Mouse (Mus musculus) ovary, postnatal 14 days (tissue): ENCODE data around the gene Atp6ap1.

ENCODE experiments used
- DNase-seq: peaks from one replicate; pipeline ENCODE4 v3.0.0; 2022; ENCODE audit warnings: low spot score

Atp6ap1 gene

GRCm38 (mm10) chrX:74296538-74297448 lies at the start of gene Atp6ap1:
TSS of gene Atp6ap1 (plus strand) at chrX:74297097.
- DNase-seq, result peak; percentile 78

- DNase-seq, result peak; percentile 38
These were observed 48.2 kb upstream of the Atp6ap1 start for GRCm38 (mm10) chrX:74248651-74249050.

- DNase-seq, result peak; percentile 46
These were observed 47.3 kb upstream of the Atp6ap1 start, which contains the start of gene Flna for GRCm38 (mm10) chrX:74249615-74250014. TSS of gene Flna (minus strand) at chrX:74249820.

DNA sequence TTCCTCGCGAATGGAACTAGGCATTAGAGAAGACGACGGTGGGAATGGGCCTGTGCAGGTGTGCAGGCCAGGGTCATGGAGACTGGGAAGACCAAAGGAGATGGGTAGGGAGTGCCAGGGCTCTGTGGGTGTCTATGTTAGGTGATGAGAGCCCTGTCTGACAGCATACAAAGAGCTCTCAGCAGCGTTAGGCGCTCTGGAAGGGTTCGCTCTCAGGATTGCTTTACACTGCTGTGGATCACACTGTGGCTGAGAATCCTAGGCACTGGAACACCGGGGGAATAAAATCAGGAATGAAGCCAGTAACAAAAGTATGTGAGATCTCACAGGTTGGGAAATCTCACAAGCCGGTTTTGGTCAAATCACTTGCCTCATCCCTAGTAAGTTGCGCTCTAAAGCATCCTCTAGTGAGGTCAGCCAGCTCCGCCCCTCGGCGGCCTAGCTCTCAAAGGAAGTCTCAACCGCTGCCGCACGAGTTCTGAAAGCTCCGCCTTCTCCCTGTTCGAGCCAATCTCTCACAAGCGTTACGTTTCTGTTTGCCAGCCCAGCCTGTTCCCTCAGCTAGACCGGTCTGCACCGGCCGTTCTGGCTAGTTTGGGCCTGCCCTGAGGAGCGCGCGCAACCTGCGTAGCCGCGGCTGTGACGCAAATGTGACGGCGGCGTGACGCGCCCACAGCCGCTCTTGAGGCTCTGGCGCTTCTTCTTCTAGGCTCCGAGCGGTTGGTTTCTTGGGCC lies 42.6 kb upstream of the Atp6ap1 start, which contains the start of gene Emd:
Gene Emd, plus strand, starts transcription at position 535 of the 735 bp plus-strand sequence.
- DNase-seq, result peak; percentile 74

DNA sequence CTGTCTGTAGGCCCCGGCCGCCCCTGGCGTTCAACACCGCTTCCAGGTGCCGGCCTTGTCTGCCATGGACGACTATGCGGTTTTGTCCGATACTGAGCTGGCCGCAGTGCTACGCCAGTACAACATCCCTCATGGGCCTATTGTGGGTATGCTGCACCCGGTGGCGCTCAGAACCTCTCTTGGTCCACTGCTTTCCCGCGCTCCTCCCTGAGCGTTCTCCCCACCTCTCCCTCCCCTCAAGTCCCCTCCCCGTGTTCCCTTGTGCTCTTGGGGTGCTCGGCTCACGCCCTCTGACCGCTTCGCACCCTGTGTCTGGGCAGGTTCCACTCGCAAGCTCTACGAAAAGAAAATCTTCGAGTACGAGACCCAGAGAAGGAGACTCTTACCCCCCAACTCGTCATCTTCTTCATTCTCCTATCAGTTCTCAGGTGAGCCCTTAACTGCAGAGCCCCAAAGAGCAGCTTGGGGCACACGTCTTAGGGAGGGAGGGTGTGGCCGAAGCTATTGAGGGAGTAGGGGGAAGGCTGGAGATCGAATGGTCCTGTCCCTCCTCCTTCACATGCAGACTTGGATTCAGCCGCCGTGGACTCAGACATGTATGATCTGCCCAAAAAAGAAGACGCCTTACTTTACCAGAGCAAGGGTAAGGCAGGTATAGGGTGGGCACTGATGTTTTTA lies 41.9 kb upstream of the Atp6ap1 start:
- no peak for DNase-seq

DNA sequence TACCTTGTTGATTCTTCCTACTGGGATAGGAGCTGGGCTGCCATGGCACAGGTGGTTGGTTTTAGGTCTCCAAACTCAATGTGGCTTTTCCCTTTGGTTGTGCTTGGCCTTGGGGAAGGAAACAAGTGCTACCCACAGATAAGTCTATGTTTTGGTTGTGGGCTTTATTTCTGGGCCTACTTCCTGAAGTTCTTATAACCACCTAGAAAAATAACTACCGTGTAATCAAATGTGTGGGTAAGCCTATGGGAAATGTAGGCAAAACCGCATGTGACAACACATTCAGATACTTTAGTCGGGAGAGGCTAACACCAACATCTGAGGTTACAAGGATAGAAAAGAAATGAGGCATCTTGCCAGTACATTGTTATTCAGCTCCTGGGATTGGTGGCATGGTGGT lies 39.2 kb upstream of the Atp6ap1 start:
- no peak for DNase-seq

GRCm38 (mm10) chrX:74269736-74270061 lies 27.2 kb upstream of the Atp6ap1 start:
- DNase-seq, result no peak

DNA sequence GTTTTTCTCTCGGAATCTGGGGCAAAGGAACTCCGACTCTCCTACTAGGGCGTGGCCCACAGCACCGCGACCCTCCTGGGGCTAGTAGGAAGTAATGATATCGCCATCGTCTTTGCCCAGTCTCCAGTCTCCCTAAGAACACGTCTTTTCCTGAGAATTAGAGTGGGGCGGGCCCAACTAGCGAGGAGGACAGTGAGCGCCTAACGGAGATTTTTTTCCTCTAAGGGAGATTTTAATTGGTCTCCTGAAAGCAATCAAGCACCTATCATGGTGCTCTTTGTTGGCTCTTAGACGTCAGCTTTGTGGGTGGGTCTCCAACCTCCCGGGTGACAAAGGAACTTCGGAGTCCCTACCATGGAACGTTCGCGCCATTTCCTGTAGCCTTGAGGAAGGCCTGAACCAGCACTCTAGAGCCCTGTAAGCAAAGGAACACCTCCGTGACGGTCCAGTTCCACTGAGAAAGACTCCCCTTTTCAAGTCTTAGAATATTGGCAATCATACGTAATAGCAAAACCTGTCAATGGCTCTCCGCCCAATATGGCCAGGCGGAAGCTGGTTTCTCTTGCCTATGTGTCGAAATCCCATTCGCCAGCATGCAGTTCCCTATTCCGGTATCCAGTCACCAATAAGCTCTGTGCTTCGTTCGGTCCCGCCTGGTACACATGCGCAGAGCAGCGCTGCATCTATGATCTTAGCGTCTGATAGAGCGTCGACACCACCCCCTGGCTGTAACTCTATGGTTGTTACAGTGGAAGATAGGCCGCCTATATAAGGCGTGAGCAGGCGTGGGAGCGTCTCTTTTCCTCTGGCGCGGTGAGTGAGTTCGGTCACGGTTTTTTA lies 26.6 kb upstream of the Atp6ap1 start, which contains the start of gene Rpl10:
Gene Rpl10, plus strand, starts transcription at position 751 of the 840 bp plus-strand sequence.
- peak; percentile 73 for DNase-seq

- no peak for DNase-seq
These were observed 25.9 kb upstream of the Atp6ap1 start for GRCm38 (mm10) chrX:74270902-74271551.

- no peak for DNase-seq
These were observed 23.2 kb upstream of the Atp6ap1 start for GRCm38 (mm10) chrX:74273422-74274322.

GRCm38 (mm10) chrX:74277916-74278315 lies 19.0 kb upstream of the Atp6ap1 start:
- no peak for DNase-seq

- no peak for DNase-seq
These were observed 15.7 kb upstream of the Atp6ap1 start for GRCm38 (mm10) chrX:74281041-74281731.

DNA sequence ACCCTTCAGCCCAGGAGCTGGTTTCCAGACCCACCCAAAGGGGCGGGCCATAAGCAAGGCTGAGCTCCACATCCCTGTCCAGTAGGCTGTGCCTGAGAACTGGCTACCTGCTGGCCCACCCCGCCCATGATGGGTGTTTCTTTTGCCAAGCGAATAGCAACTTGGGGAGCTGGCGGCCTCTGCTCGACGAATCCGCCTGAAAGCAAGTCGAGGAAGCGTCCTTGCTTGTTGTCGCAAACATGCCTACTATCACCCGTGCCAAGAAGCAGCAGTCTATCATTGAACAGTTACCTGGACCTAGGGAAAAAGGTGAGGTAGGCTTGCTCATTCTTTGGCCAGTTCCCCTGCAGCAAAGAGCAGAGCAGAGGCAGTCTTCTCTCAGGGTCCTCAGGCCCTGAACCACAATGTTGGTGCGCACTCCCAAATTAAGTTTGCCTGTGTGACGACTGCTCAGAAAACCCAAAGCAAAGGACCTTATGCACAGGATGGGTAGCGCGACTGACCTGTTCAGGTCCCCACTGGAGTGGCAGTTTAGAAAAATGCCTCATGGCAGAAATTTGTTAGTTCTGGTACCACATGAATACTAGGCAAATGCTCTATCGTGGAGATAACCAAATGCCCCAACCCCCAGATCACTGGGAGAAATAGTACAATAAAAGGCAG lies 15.0 kb upstream of the Atp6ap1 start, which contains the start of the genes Taz and Dnase1l1:
Gene Taz, plus strand, starts transcription at position 181 of the 663 bp plus-strand sequence.
Gene Dnase1l1, minus strand, starts transcription at position 606 of the 663 bp plus-strand sequence.
- no peak for DNase-seq

DNA sequence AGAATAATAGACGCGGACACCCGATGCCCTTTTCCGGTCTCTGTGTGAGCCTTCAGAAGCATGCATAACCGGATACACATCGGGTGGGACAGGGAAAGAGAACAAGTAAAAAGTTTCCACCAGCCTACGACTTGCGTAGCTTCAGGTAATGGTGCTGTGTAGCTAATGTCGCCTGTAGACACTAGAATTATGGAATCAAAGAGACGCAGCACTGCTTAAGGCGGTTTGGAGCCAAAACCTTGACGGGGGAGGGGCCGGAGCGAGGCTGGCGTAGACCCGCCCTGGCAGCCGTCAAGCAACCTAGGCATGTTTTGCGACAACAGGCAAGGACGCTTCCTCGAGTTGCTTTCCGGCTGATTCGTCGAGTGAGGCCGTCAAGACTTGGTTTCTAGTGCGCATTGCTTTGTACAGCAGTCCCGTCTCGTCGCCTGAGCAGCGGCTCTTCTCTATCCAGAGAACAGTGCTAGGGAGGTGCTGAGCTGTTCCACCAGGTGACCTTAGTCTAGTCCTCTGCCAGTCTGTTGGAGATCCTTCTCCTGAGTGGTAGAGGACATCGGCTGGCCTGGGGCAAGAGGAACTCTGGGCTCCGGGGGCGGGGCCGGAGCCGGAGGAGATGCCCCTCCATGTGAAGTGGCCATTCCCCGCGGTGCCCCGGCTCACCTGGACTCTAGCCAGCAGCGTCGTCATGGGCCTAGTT lies 14.4 kb upstream of the Atp6ap1 start:
- DNase-seq, result peak; percentile 62

DNA sequence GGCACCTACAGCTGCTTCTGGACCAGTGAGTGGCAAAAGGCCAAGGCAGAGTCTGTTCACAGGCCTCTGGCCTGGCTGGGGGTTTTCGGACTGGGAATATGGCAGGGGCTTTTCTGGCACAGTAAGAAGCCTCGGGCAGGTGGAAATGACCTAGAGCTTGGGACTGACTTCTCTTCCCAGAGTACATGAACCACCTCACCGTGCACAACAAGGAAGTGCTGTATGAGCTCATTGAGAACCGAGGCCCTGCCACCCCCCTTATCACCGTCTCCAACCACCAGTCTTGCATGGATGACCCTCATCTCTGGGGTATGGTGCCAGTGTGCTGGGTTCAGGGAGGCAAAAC lies 13.8 kb upstream of the Atp6ap1 start:
- no peak for DNase-seq

DNA sequence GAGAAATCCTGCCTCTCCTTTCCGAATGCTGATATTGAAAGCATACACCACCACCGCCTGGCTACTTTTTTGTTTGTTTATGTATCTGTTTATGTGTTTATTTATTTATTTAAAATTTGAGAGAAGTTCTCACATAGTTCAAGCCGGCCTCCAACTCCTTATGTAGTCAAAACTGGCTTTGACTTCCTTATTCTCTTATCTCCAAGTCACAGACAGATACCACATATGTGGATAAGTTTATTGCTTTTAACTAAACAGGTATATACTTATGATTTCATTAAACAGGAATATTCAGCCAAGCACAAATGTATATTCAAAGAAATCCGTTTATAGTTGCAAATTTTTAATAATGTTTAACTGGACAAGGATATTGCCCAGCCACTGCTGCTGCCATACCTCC lies 3.5 kb upstream of the Atp6ap1 start:
- DNase-seq, result no peak

DNA sequence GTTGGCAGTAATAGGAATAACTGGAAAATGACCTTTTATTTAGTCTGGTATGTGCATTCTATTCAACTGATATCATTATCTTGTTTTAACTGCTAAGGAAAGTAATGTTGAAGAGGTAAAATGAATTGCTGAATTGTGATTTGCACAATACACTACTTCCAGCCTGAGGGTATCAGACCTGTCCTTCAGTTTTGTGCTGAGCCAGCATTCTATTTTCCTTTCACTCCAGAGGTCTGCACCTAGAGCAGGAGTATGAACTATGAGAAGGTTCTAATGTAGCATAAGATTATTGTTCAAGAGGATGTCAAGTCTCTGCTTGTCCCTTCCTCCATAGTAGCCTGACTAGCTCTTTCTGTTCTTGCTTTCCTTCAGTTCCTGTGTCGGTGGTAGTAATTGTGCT lies 1.5 kb downstream of the Atp6ap1 start:
- DNase-seq, result no peak

DNA sequence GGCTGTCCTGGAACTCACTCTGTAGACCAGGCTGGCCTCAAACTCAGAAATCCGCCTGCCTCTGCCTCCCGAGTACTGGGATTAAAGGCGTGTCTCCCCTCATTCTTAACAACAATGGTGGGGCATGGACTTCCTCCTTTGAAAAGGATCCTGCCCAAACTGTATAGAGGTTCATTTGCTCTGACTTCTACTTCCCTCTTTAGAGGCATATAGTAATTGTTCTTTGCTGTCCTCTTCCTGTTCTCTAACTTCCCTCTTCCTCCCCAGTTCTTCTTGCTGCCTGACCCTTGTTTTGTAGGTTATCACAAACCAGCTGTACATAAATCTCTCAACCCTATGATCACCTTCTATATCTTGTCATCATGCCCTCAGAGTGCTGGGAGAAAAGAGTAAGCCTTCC lies 2.8 kb downstream of the Atp6ap1 start:
- no peak for DNase-seq
